Mouse (Mus musculus): ENCODE results near the gene Mpv17l2.

The Mpv17l2 gene

GRCm38 (mm10) chr8:70792700-70793099 lies 32.0 kb upstream of the Mpv17l2 start:
- in situ Hi-C loops (cut with MboI; ENCODE audit: low pct_unique_long_range_greater_than_20kb in 1 of 2, low sequenced_read_pairs in 2 of 2, unreplicated experiment in 1 of 2), result no loop called here

- in situ Hi-C loops (cut with MboI; ENCODE audit: low pct_unique_long_range_greater_than_20kb in 1 of 2, low sequenced_read_pairs in 2 of 2, unreplicated experiment in 1 of 2), result no loop called here
Measured at GRCm38 (mm10) chr8:70791975-70792691, 31.4 kb upstream of the Mpv17l2 start.

- in situ Hi-C loops (cut with MboI; ENCODE audit: low pct_unique_long_range_greater_than_20kb in 1 of 2, low sequenced_read_pairs in 2 of 2, unreplicated experiment in 1 of 2), result no loop called here
Measured at GRCm38 (mm10) chr8:70791294-70791701, 30.6 kb upstream of the Mpv17l2 start.

- in situ Hi-C loops (cut with MboI; ENCODE audit: low pct_unique_long_range_greater_than_20kb in 1 of 2, low sequenced_read_pairs in 2 of 2, unreplicated experiment in 1 of 2), result no loop called here
Measured at GRCm38 (mm10) chr8:70790846-70791245, 30.1 kb upstream of the Mpv17l2 start.

GRCm38 (mm10) chr8:70789046-70789445 lies 28.3 kb upstream of the Mpv17l2 start:
- in situ Hi-C loops (cut with MboI; ENCODE audit: low pct_unique_long_range_greater_than_20kb in 1 of 2, low sequenced_read_pairs in 2 of 2, unreplicated experiment in 1 of 2), result no loop called here

GRCm38 (mm10) chr8:70787941-70788667 lies 27.4 kb upstream of the Mpv17l2 start:
- in situ Hi-C loops (cut with MboI; ENCODE audit: low pct_unique_long_range_greater_than_20kb in 1 of 2, low sequenced_read_pairs in 2 of 2, unreplicated experiment in 1 of 2), result no loop called here

GRCm38 (mm10) chr8:70787051-70787445 lies 26.3 kb upstream of the Mpv17l2 start:
- in situ Hi-C loops (cut with MboI; ENCODE audit: low pct_unique_long_range_greater_than_20kb in 1 of 2, low sequenced_read_pairs in 2 of 2, unreplicated experiment in 1 of 2), result no loop called here

- in situ Hi-C loops (cut with MboI; ENCODE audit: low pct_unique_long_range_greater_than_20kb in 1 of 2, low sequenced_read_pairs in 2 of 2, unreplicated experiment in 1 of 2), result no loop called here
Measured at GRCm38 (mm10) chr8:70786291-70787050, 25.7 kb upstream of the Mpv17l2 start.

GRCm38 (mm10) chr8:70780093-70780492 lies 19.3 kb upstream of the Mpv17l2 start:
- in situ Hi-C loops (cut with MboI; ENCODE audit: low pct_unique_long_range_greater_than_20kb in 1 of 2, low sequenced_read_pairs in 2 of 2, unreplicated experiment in 1 of 2), result no loop called here

- in situ Hi-C loops (cut with MboI; ENCODE audit: low pct_unique_long_range_greater_than_20kb in 1 of 2, low sequenced_read_pairs in 2 of 2, unreplicated experiment in 1 of 2), result no loop called here
Measured at GRCm38 (mm10) chr8:70776496-70777444, 16.0 kb upstream of the Mpv17l2 start, which contains the start of gene Pik3r2. Gene Pik3r2 (minus strand): TSS chr8:70776713.

GRCm38 (mm10) chr8:70775851-70776495 lies 15.2 kb upstream of the Mpv17l2 start:
- in situ Hi-C loops (cut with MboI; ENCODE audit: low pct_unique_long_range_greater_than_20kb in 1 of 2, low sequenced_read_pairs in 2 of 2, unreplicated experiment in 1 of 2), result no loop called here

- in situ Hi-C loops (cut with MboI; ENCODE audit: low pct_unique_long_range_greater_than_20kb in 1 of 2, low sequenced_read_pairs in 2 of 2, unreplicated experiment in 1 of 2), result no loop called here
Measured at GRCm38 (mm10) chr8:70775227-70775626, 14.5 kb upstream of the Mpv17l2 start.

- in situ Hi-C loops (cut with MboI; ENCODE audit: low pct_unique_long_range_greater_than_20kb in 1 of 2, low sequenced_read_pairs in 2 of 2, unreplicated experiment in 1 of 2), result no loop called here
Measured at GRCm38 (mm10) chr8:70774740-70775139, 14.0 kb upstream of the Mpv17l2 start.

GRCm38 (mm10) chr8:70773833-70774232 lies 13.1 kb upstream of the Mpv17l2 start:
- in situ Hi-C loops (cut with MboI; ENCODE audit: low pct_unique_long_range_greater_than_20kb in 1 of 2, low sequenced_read_pairs in 2 of 2, unreplicated experiment in 1 of 2), result no loop called here

GRCm38 (mm10) chr8:70773410-70773809 lies 12.7 kb upstream of the Mpv17l2 start:
- in situ Hi-C loops (cut with MboI; ENCODE audit: low pct_unique_long_range_greater_than_20kb in 1 of 2, low sequenced_read_pairs in 2 of 2, unreplicated experiment in 1 of 2), result no loop called here

- in situ Hi-C loops (cut with MboI; ENCODE audit: low pct_unique_long_range_greater_than_20kb in 1 of 2, low sequenced_read_pairs in 2 of 2, unreplicated experiment in 1 of 2), result no loop called here
Measured at GRCm38 (mm10) chr8:70772890-70773289, 12.1 kb upstream of the Mpv17l2 start.

- in situ Hi-C loops (cut with MboI; ENCODE audit: low pct_unique_long_range_greater_than_20kb in 1 of 2, low sequenced_read_pairs in 2 of 2, unreplicated experiment in 1 of 2), result no loop called here
Measured at GRCm38 (mm10) chr8:70772075-70772474, 11.3 kb upstream of the Mpv17l2 start.

- in situ Hi-C loops (cut with MboI; ENCODE audit: low pct_unique_long_range_greater_than_20kb in 1 of 2, low sequenced_read_pairs in 2 of 2, unreplicated experiment in 1 of 2), result no loop called here
Measured at GRCm38 (mm10) chr8:70771217-70771616, 10.5 kb upstream of the Mpv17l2 start.
